Mouse (Mus musculus): ENCODE measurements around the gene Vsnl1.

DNA sequence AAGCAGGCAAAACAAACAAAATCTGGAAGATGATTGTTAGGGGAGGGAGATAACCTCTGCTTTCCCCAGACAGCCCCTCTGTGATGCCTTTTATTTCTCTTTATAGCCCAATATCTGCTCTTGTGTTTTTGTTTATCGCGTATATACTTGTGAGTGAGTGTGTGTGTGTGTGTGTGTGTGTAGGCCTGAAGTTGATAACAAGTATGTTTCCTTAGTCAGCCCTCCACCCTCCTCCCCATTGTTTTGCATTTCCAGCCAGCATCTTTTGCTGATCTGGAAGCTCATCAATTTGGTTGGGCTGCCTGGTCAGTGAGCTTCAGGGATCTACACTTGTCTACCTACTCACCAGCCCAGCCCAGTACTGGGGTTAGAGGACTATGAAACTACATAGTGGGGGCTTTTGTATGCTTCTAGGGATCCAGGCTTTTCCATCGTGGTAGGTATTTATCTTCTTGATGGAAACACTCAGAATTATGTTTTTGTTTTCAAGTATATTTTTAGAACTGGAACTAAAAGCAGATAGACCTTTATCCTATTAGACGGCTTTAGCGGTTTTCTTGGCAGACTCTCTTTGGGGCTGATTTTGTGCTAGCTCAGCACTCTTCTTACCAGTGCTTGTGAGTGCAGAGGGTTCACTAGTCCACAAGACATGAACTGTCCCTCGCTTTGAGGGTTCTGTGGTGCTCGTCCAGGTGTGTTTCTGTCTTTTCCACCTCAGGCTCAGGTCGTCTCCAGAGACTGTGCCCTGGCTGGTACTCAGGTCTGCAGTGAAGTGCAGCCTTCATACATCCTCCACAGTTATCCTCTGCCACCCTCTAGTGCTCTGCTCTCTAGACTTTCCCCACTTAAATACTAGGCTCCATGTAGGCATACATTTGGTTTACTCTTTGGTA lies 129.4 kb downstream of the Vsnl1 start:
- TF ChIP-seq CTCF (IDR thresholded peaks at IDR 0.05; ENCODE audit: extremely low read depth, insufficient read depth, insufficient read length, insufficient replicate concordance) (no peak), POLR2A (IDR thresholded peaks at IDR 0.05; ENCODE audit: low read depth, low read length) (no peak)

Data from spleen, adult 2 months (tissue).